Mouse (Mus musculus): ENCODE data around the gene Prkci. TPM values are rescaled to one million over a fixed set of nuclear protein-coding genes. Genes with fewer than 3 reads are reported as not detected.

Gene Prkci
- polyA plus RNA-seq, 1 experiment from 2014 or later: 34.6 TPM

DNA sequence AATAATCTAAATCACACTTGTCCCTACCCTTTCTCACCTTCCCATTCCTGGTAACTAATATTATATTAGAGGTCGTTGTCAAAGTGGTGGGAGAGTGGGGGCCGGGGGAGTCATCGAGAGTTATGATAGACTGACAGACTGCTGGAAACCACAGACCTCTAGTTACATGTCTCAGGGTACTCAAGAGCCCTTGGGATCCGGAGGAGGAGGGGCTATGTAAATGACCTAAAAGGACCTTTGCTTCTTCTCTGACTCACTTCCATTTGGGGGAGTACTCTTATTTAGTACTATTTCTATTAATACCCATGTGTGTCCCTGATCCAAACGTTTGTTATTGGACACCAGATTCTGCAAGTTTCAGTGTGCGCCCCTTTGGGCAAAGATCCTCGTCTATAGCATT lies 94.4 kb downstream of the Prkci start:
- Histone ChIP-seq H3K9ac (no peak overlapping the region), H3K4me1 (replicated peaks; ENCODE audit: control insufficient read depth, insufficient read depth, low read length) (0 out of 2 replicates have a peak, but pooled peaks cover 10% of the 10 kb centered on the region), H3K27me3 (ENCODE audit: control insufficient read depth, insufficient read depth, low read length) (no peaks in the 10 kb centered on the region), H3K4me3 (replicated peaks; ENCODE audit: low read length) (no peak overlapping the region), H3K36me3 (replicated peaks; ENCODE audit: control insufficient read depth, insufficient read depth) (no peaks in the 10 kb centered on the region), H3K27ac (no peak overlapping the region), H3K4me2 (replicated peaks) (no peak overlapping the region), H3K9me3 (ENCODE audit: control insufficient read depth, low read length) (no peaks in the 10 kb centered on the region)
- no peak for DNase-seq (ENCODE audit: low spot score)
- 72% methylated on average over 7 of the region's 7 CpGs for WGBS
- ATAC-seq (ENCODE audit: low FRiP score): no peak

DNA sequence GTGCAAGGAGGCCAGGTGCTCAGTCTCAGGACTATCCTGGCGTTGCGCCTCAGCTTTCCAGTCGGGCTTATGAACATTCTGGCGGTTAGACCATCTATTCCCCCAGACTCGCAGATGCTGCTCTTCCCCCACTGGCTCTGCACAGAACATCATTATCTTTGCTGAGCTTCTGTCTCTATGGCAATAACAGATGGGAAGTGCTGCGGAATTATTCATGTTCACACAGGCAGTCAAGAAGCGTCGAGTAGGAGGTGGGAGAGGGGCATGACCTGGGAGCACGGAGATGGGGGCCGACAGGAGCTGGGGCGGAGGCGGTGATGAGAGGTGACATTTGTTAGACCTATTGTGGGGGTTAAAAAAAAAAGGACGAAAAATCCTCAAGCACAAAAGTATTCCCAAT lies 97.6 kb downstream of the Prkci start:
- DNase-seq (ENCODE audit: low spot score) (peak; percentile 69), ATAC-seq (ENCODE audit: low FRiP score) (peak; percentile 15; the same call in 1 of the 2 replicates)
- Histone ChIP-seq H3K27ac (peak overlapping the region; percentile 98), H3K4me1 (replicated peaks; ENCODE audit: control insufficient read depth, insufficient read depth, low read length) (peaks cover 28% of the 10 kb centered on the region), H3K9me3 (ENCODE audit: control insufficient read depth, low read length) (no peaks in the 10 kb centered on the region), H3K4me2 (replicated peaks) (peak overlapping the region; percentile 83), H3K9ac (peak overlapping the region; percentile 96), H3K27me3 (ENCODE audit: control insufficient read depth, insufficient read depth, low read length) (no peaks in the 10 kb centered on the region), H3K36me3 (replicated peaks; ENCODE audit: control insufficient read depth, insufficient read depth) (peaks cover 3% of the 10 kb centered on the region; the same call in 1 of the 2 replicates), H3K4me3 (replicated peaks; ENCODE audit: low read length) (peak overlapping the region; percentile 92)
- 2% methylated on average over 13 of the region's 13 CpGs for WGBS

DNA sequence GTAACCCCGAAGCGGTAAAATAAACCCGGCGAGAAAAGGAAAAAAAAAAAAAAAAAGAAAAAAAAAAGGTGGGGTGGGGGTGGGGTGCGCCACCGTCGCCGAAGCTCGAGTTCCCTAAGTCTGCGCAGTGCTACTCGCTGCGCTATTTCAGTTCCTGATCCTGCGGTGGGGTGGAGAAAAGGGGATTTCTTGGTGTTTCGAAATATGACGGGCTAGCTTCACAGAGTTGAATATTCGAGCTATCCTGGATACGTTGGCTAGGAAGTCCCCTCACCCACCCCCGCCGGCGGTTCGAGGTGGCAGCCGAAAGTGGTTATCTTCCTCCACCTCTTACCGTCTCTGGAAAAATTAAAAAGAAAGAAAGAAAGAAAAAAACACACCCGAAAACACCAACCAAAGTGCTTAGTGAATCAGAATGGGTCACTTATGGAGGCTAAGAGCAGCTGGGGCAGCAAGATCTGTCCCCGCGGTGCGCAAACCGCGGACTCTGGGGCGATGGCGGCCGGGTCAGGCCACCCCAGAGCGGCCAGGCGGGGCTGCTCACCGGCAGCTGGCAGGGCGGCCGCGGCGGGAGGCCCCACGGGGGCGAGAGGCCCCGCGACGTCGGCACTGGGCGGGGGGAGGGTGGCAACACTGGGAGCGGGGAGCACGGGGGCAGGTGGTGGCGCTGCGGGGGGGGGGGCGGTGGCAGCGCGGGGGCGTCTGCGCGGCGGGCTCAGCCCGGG lies 98.2 kb downstream of the Prkci start:
- DNase-seq (ENCODE audit: low spot score) (peak; percentile 66), ATAC-seq (ENCODE audit: low FRiP score) (peak; percentile 21)
- Histone ChIP-seq H3K9me3 (ENCODE audit: control insufficient read depth, low read length) (no peaks in the 10 kb centered on the region), H3K36me3 (replicated peaks; ENCODE audit: control insufficient read depth, insufficient read depth) (peaks cover 4% of the 10 kb centered on the region; the same call in 1 of the 2 replicates), H3K4me1 (replicated peaks; ENCODE audit: control insufficient read depth, insufficient read depth, low read length) (peaks cover 33% of the 10 kb centered on the region), H3K9ac (peak overlapping the region; percentile 96), H3K4me3 (replicated peaks; ENCODE audit: low read length) (peak overlapping the region; percentile 92), H3K4me2 (replicated peaks) (peak overlapping the region; percentile 83), H3K27ac (peak overlapping the region; percentile 98), H3K27me3 (ENCODE audit: control insufficient read depth, insufficient read depth, low read length) (no peaks in the 10 kb centered on the region)
- WGBS: 1% methylated on average over 55 of the region's 58 CpGs

DNA sequence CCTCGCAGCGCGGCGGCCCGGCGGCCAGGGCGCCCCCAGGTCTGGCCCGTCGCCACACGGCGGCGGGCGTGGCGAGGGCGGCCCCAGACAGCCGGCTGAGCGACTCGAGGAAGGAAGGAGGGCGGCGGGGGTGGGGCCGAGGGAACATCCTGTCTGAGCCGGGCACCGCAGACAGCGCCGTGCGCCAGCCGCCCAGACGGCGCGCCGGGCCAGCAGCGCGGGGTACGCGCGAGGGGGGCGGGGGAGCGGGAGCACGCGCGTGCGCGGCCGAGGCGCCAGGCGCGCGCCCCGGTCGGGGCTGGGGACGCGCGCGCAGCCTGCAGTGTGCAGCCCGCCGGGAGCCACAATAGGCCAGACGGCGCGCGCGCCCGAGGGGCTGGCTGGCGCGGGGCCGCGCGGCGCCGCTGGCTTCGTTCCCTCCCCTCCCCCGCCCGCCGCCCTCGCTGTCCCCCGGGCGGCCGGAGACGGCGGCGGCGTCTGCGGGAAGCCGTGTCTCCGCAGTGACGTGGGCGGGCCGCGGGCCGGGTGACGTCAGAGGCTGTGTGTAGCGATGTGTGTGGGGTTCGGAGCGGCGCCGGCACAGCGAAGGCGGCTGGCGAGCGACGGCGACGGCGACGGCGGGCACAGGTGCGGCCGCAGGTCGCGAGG lies 99.1 kb downstream of the Prkci start, which contains the start of gene Skil:
TSS of gene Skil (plus strand) at position 528 of the 648 bp plus-strand sequence.
- no peaks in the 10 kb centered on the region for H3K9me3 ChIP-seq (ENCODE audit: control insufficient read depth, low read length)
- WGBS: under 1% methylated on average over 52 of the region's 109 CpGs
- peaks cover 38% of the 10 kb centered on the region for H3K4me1 ChIP-seq (replicated peaks; ENCODE audit: control insufficient read depth, insufficient read depth, low read length)
- peaks cover 4% of the 10 kb centered on the region; the same call in 1 of the 2 replicates for H3K36me3 ChIP-seq (replicated peaks; ENCODE audit: control insufficient read depth, insufficient read depth)
- peak within 1 kb of the TSS; percentile 92 for H3K4me3 ChIP-seq (replicated peaks; ENCODE audit: low read length)
- no peaks in the 10 kb centered on the region for H3K27me3 ChIP-seq (ENCODE audit: control insufficient read depth, insufficient read depth, low read length)
- peak within 1 kb of the TSS; percentile 98 for H3K27ac ChIP-seq
- H3K9ac ChIP-seq: peak within 1 kb of the TSS; percentile 96
- ATAC-seq (ENCODE audit: low FRiP score) (peak; percentile 95), DNase-seq (ENCODE audit: low spot score) (peak; percentile 95)
- peak within 1 kb of the TSS; percentile 83 for H3K4me2 ChIP-seq (replicated peaks)

DNA sequence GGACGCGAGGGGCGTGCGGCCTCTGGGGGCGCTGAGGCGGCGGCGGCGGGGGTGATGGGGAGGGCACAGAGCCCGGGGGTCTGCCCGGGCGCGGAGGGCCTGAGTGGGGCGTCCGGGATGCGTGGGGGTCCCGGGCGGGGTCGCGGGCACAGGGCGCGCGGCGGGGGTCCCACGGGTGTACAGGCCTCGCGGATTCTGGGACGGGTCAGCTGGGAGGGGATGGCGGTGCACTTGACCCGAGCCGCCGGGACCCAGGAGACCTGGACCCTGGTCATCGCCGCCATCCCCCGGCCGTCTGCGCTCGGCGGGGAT lies 99.6 kb downstream of the Prkci start:
- Histone ChIP-seq H3K27ac (peak overlapping the region; percentile 98), H3K36me3 (replicated peaks; ENCODE audit: control insufficient read depth, insufficient read depth) (peaks cover 4% of the 10 kb centered on the region; the same call in 1 of the 2 replicates), H3K4me1 (replicated peaks; ENCODE audit: control insufficient read depth, insufficient read depth, low read length) (peaks cover 43% of the 10 kb centered on the region), H3K27me3 (ENCODE audit: control insufficient read depth, insufficient read depth, low read length) (no peaks in the 10 kb centered on the region), H3K4me2 (replicated peaks) (peak overlapping the region; percentile 83), H3K9ac (peak overlapping the region; percentile 96), H3K9me3 (ENCODE audit: control insufficient read depth, low read length) (no peaks in the 10 kb centered on the region), H3K4me3 (replicated peaks; ENCODE audit: low read length) (peak overlapping the region; percentile 92)
- 0% methylated on average over 16 of the region's 39 CpGs for WGBS
- DNase-seq (ENCODE audit: low spot score): no peak
- ATAC-seq (ENCODE audit: low FRiP score): no peak

DNA sequence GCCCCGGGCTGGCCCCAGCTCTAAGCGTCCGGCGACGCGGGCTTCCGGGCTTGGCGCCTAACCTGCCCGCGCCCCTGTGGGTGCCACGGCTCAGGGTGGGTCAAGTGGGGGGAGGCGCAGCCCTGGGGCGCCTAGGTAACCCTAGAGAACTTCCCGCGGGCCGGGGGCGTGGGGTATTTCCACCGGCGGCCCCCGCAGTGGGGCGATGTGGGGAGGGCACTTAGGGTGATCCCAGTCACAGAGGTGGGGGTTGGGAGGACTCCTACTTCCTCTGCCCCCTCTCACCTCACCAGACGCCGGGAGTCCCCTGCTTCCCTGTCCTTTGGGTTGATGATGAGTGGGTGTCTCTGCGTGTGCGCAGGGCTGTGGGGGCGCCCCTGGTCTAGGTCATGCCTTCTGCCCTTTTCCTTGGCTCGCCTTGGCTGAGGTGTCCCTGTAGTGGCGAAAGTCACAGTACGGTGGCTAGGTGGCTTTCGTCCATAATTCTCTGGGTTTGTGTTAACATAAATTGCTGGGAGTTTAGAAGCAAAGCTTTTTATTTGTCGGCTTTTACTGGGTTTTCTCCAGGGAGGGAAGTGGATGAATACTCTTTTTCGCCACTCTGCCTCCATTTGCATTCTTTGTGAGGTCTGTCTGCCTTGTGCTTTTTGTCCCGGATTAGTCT lies 100.1 kb downstream of the Prkci start:
- H3K9ac ChIP-seq: peak overlapping the region; percentile 96
- WGBS: under 1% methylated on average over 33 of the region's 33 CpGs
- H3K27me3 ChIP-seq (ENCODE audit: control insufficient read depth, insufficient read depth, low read length): no peaks in the 10 kb centered on the region
- peak overlapping the region; percentile 92 for H3K4me3 ChIP-seq (replicated peaks; ENCODE audit: low read length)
- peak; percentile 63 for DNase-seq (ENCODE audit: low spot score)
- H3K4me2 ChIP-seq (replicated peaks): peak overlapping the region; percentile 83
- peak; percentile 28 for ATAC-seq (ENCODE audit: low FRiP score)
- H3K36me3 ChIP-seq (replicated peaks; ENCODE audit: control insufficient read depth, insufficient read depth): peaks cover 4% of the 10 kb centered on the region; the same call in 1 of the 2 replicates
- peaks cover 46% of the 10 kb centered on the region for H3K4me1 ChIP-seq (replicated peaks; ENCODE audit: control insufficient read depth, insufficient read depth, low read length)
- H3K9me3 ChIP-seq (ENCODE audit: control insufficient read depth, low read length): no peaks in the 10 kb centered on the region
- peak overlapping the region; percentile 98 for H3K27ac ChIP-seq

DNA sequence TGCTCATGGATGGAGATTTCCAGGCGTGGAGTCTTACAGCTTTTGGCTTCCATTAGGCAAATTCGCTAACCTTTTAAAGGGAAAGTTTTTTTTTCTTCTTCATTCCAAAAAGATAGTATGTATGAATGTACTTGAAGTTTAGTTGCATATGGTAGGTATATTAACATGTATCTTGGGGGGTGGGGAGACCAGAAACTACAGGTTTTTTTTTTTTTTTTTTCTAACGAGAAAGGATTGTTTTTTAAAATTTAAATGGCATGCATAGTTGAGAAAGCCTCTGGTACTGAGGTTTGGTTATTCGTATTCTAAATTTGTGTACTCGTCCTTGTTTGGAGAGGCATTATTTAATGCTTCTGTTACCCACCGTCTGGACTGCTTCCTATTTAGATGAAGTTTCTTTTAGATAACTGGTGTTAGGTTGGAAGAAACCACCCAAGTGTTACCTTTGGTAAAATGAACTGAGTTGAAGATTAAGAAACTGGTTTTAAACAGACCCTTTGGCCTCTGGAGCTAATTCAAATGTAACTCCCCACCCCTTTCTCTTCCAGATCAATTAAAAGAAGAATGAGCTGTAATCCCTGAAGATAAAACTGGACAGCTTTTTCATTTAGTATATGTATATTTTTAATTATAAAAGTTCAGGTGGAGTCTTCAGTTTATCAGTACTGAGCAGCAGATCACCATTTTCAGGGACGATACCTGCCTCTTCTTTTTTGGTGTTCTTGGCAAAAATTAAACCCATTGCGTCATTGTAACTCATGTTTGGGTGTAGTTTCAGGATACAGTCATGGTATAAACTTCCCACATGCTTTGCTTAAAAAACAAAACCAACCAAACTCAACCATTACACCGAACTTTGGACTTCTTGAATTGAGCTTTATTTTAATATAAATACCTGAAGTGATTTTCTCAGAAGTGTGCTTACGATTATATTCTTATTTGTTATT lies 100.9 kb downstream of the Prkci start:
- peak overlapping the region; percentile 83 for H3K4me2 ChIP-seq (replicated peaks)
- H3K36me3 ChIP-seq (replicated peaks; ENCODE audit: control insufficient read depth, insufficient read depth): peaks cover 4% of the 10 kb centered on the region; the same call in 1 of the 2 replicates
- no peaks in the 10 kb centered on the region for H3K9me3 ChIP-seq (ENCODE audit: control insufficient read depth, low read length)
- ATAC-seq (ENCODE audit: low FRiP score) (no peak), DNase-seq (ENCODE audit: low spot score) (no peak)
- peak overlapping the region; percentile 96 for H3K9ac ChIP-seq
- peaks cover 51% of the 10 kb centered on the region for H3K4me1 ChIP-seq (replicated peaks; ENCODE audit: control insufficient read depth, insufficient read depth, low read length)
- peak overlapping the region; percentile 92 for H3K4me3 ChIP-seq (replicated peaks; ENCODE audit: low read length)
- 40% methylated on average over 10 of the region's 10 CpGs for WGBS
- peak overlapping the region; percentile 98 for H3K27ac ChIP-seq
- no peaks in the 10 kb centered on the region for H3K27me3 ChIP-seq (ENCODE audit: control insufficient read depth, insufficient read depth, low read length)

DNA sequence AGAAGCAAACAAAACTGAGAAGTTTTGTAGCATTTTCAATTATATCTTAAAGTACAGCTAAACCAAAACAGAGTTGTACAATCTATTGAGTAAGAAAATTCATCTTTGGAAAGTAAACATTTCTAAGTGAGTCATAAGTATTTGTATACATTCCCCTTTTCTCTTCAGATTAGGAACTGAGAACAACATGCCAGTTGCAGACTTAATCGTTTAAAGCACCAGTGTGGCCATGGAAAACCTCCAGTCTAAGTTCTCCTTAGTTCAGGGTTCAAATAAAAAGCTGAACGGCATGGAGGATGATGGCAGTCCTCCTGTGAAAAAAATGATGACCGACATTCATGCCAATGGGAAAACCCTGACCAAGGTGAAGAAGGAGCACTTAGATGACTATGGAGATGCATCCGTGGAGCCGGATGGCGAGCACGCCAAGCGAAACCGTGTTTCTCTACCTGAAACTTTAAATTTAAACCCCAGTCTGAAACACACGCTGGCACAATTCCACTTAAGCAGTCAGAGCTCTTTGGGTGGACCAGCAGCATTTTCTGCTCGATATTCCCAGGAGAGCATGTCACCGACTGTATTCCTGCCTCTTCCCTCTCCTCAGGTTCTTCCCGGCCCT lies 101.7 kb downstream of the Prkci start:
- WGBS: 77% methylated on average over 13 of the region's 13 CpGs
- ATAC-seq (ENCODE audit: low FRiP score) (no peak), DNase-seq (ENCODE audit: low spot score) (no peak)
- no peak overlapping the region for H3K9ac ChIP-seq
- peak overlapping the region; percentile 11; the same call in 1 of the 2 replicates for H3K4me3 ChIP-seq (replicated peaks; ENCODE audit: low read length)
- H3K4me1 ChIP-seq (replicated peaks; ENCODE audit: control insufficient read depth, insufficient read depth, low read length): peaks cover 53% of the 10 kb centered on the region
- no peaks in the 10 kb centered on the region for H3K9me3 ChIP-seq (ENCODE audit: control insufficient read depth, low read length)
- no peaks in the 10 kb centered on the region for H3K27me3 ChIP-seq (ENCODE audit: control insufficient read depth, insufficient read depth, low read length)
- peaks cover 4% of the 10 kb centered on the region; the same call in 1 of the 2 replicates for H3K36me3 ChIP-seq (replicated peaks; ENCODE audit: control insufficient read depth, insufficient read depth)
- H3K4me2 ChIP-seq (replicated peaks): peak overlapping the region; percentile 46
- no peak overlapping the region for H3K27ac ChIP-seq
